Mouse (Mus musculus) gastrocnemius, postnatal 36 days (tissue): ENCODE measurements around the gene Cpa2. TPM values are rescaled to one million over a fixed set of nuclear protein-coding genes. Genes with fewer than 3 reads are reported as not detected.

Experiments used
- DNase-seq, 2 experiments: peaks; one replicate each; pipeline ENCODE4 v3.0.0; 2022
- intact Hi-C: fragments of 180-260 bp; cut with DNase I; formaldehyde crosslinking; loops from one replicate; pipeline ENCODE4 v1.15.1; 2025
- total RNA-seq, 2 experiments: library from RNA; stranded (reverse); gene quantifications; 2 replicates each; pipeline ENCODE4 v1.2.3; 2021

Gene Cpa2
- total RNA-seq, 2 experiments from 2014 or later, result not detected

- intact Hi-C loops, result no loop called here
- no peak for DNase-seq
Observed at GRCm38 (mm10) chr6:30573380-30573779, 32.0 kb downstream of the Cpa2 start.

DNA sequence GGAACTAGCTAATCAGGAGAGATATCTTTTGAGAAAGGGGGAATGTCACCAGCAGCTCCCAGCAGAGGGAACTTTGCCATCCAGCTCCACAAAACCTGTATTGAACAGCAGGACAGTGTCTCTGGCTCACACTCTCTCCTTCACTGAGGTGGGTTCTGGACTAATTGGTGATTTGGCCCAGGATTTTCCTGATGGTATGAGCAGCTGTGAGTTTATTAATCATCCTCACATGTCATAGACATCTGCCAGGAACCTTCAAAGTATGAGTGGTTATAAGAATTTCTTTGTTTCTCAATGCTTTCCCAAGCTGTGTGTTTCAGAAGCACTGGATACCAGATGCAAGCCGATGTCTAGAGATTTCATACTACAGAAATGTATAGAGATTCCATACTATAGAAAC is 33.6 kb downstream of the Cpa2 start:
- intact Hi-C loops, result no loop called here
- no peak for DNase-seq

DNA sequence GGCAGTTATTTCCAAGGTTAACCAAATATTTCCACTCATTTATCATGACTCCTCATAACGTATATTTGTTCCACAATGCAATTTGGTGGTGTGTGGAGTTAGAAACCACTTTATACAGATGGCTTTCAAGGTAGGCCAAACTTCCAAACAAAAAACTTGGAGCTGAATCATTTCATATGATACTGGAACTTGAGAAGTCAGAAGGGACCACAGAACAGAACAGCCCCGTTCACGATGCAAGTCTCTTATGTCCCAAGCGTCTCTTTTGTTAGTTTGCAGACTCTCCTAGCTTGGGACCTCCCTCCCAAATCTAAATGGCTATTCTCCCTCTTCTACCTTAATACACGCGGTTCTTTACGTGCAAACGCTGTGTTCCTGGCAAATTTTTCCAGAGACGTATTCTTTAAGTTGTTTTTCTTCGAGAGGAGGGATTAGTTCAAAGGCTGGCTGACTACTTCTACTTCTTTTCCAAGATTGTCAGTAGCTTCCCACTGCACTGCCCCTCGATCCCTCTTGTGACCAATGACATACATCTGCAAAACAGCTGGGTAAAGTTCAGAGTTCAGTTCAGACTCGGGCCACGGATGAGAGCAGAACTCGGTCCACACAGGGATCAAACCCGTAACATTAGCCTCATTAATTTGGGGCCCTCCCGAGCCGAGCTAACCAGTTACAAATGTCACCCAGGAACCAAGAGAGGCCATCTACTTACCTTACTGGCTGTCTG is 35.3 kb downstream of the Cpa2 start:
- DNase-seq, result no peak
- intact Hi-C loops, result no loop called here

GRCm38 (mm10) chr6:30579961-30580840 is 38.8 kb downstream of the Cpa2 start:
- intact Hi-C loops, result no loop called here

GRCm38 (mm10) chr6:30580841-30581176 is 39.4 kb downstream of the Cpa2 start:
- DNase-seq, result no peak
- intact Hi-C loops, result no loop called here

More at GRCm38 (mm10) chr6:30579961-30580840, 38.8 kb downstream of the Cpa2 start:
- no peak for DNase-seq

GRCm38 (mm10) chr6:30586886-30587442 is 45.6 kb downstream of the Cpa2 start:
- no peak for DNase-seq
- intact Hi-C loops, result no loop called here

DNA sequence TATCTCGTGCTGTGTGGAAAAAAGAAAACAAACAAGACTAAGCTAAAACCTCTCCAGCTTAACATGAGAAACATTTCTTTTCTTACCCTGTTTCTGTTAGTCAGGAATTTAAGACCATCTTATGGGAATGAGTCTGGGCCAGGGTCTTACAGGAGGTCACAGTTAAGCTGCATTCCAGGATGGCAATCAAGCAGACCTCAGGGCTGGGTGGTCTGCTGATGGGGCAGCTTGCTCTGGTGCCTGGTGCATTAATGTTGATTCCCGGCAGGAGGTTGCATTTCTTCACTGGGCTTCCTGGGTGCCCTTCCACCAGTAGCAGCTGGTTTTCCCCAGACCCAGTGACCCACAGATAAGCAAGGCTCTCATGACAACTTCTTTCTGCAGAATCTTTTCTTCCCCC is 48.4 kb downstream of the Cpa2 start:
- DNase-seq, result no peak
- intact Hi-C loops, result no loop called here

- intact Hi-C loops, result no loop called here
Observed at GRCm38 (mm10) chr6:30591851-30592404, 50.5 kb downstream of the Cpa2 start.

GRCm38 (mm10) chr6:30592417-30592974 is 51.1 kb downstream of the Cpa2 start:
- intact Hi-C loops, result no loop called here
- DNase-seq, result no peak

More at GRCm38 (mm10) chr6:30591851-30592404, 50.5 kb downstream of the Cpa2 start:
- DNase-seq, result no peak

DNA sequence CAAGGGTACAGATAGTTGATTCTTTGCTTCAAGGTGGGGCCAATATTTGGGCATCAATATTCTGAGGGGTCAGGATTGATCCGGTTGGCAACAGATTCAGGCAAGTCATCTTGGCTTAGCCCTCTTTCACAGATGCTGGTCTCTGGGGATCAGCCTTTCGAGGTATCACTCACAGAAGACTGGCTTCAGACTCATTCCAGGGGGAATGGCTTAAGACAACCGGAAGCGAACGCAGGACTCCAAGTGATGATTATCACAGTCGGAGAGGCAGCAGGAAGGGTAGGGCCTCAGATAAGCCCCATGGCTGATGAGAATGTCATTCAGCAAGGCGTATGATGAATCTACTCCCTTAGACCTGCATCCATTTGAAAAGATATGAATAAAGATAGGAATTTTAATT is 53.0 kb downstream of the Cpa2 start:
- intact Hi-C loops, result no loop called here

DNA sequence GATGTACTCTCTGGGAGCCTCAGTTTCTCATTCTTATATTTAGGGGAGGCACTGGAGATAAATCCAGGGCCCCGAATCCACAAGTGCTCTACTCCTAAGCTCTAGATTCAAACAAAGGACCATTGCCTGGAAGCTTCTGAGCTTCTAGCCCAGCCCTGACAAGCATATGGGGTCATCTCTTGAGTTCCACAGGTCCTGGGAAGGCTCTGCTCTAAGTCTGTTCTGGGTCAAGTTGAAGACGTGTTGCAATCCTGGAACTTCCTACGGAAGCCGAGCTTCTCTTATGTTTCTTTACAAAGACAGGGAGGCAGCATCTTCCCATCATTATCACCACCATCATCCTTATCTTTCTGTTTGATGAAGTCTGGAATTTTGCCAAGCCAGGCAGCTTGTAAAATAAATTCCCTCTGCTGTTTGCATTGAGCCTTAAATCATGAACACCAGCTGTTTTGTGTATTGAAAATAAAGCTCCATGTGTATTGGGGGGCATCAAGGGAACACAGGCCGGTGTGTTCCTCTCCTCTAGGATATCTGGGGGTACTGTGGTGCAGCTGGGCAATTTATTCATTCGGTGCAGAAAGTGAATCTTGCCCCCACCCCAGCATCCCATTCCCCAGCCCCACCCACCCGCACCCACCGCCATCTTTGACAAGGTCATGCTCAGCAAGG is 55.0 kb downstream of the Cpa2 start:
- intact Hi-C loops, result no loop called here
- no peak for DNase-seq

More for the DNA sequence above, 53.0 kb downstream of the Cpa2 start:
- DNase-seq, result no peak

DNA sequence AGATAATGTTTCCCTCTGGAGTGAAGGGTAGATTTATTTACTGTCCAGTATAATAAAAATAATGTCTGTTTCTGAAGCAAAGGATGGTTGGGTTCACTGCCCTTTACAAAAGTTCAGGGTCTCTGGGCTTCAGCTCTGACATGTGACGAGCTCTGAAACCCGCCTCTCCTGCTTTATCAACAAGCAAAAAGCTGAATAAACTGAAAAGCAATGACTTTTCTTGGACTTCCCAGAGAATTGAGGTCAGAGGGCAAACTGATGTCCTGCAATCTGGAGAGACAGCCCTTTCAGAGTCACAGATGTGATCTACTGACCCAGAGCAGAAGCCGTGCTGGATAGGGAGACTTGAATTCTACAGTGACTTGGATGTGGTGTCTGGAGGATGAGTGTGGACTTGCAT is 58.7 kb downstream of the Cpa2 start:
- intact Hi-C loops, result no loop called here
- no peak for DNase-seq

DNA sequence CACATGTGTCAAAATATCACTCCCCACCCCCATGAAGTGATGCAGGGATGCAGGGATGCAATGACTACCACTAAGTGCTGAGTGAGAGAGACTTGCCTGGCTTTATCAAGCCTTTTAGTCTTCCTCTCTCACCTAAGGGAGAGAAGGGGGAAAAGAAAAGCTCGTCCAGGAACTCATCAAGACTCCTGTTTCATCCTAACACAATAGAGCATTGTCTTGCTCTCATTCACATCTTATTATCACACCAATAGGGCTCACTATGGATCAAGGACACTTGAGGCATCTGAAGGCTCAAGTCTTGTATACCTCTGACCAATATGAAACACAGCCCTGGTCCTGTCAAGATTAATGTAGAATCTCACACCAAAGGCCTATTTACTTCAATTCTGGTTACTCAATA is 59.6 kb downstream of the Cpa2 start:
- intact Hi-C loops, result no loop called here
- no peak for DNase-seq

- intact Hi-C loops, result no loop called here
- no peak for DNase-seq
Observed at GRCm38 (mm10) chr6:30604342-30604867, 63.0 kb downstream of the Cpa2 start.

GRCm38 (mm10) chr6:30605111-30605510 is 63.7 kb downstream of the Cpa2 start:
- DNase-seq, result no peak
- intact Hi-C loops, result no loop called here

- intact Hi-C loops, result no loop called here
- DNase-seq, result no peak
Observed at GRCm38 (mm10) chr6:30605672-30606071, 64.3 kb downstream of the Cpa2 start.

- intact Hi-C loops, result no loop called here
- DNase-seq, result no peak
Observed at GRCm38 (mm10) chr6:30610710-30611109, 69.3 kb downstream of the Cpa2 start, which contains the start of gene Cpa5. Cpa5 (plus strand) TSS chr6:30611010.

- intact Hi-C loops, result no loop called here
Observed at GRCm38 (mm10) chr6:30611212-30611611, 69.8 kb downstream of the Cpa2 start.

More at GRCm38 (mm10) chr6:30611212-30611611, 69.8 kb downstream of the Cpa2 start:
- DNase-seq, result no peak
